Mouse (Mus musculus) left cerebral cortex, adult 11 months (tissue): ENCODE measurements around the gene Cd80.
"Not testable (repeated sequence)": the region's sequence is repeated elsewhere in the genome, so short reads cannot be mapped to it uniquely, and the experiment has no call there.

ENCODE experiments used
- DNase-seq: peaks from one replicate; pipeline ENCODE4 v3.0.0; 2022; ENCODE audit warnings: low spot score

Gene Cd80

DNA sequence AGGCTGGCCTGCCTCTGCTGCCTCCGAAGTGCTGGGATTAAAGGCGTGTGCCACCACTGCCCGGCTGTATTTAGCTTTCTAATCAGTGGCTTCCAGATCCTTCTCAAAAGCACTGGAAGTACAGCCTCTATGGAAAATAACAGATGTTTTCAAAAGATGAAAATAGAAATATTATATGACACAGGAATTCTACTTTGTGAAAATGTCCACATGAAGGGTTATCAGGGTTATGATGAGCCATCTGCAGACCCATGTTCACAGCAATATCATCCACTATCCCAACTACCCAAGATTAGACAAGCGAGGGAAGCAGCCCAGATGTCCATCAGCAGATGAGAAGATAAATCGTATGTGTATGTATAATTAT is 17.1 kb downstream of the Cd80 start:
- no peak for DNase-seq

DNA sequence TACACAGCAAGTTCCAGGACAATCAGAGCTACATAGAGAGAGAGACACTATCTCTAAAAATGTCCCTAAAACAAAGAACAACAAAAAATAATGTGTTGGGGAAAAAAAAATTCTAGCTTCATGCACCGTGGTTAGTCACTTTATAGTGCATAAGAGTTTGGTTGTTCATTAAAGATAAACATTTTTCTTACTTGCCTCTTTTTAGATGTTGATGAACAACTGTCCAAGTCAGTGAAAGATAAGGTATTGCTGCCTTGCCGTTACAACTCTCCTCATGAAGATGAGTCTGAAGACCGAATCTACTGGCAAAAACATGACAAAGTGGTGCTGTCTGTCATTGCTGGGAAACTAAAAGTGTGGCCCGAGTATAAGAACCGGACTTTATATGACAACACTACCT is 18.3 kb downstream of the Cd80 start:
- DNase-seq, result no peak

DNA sequence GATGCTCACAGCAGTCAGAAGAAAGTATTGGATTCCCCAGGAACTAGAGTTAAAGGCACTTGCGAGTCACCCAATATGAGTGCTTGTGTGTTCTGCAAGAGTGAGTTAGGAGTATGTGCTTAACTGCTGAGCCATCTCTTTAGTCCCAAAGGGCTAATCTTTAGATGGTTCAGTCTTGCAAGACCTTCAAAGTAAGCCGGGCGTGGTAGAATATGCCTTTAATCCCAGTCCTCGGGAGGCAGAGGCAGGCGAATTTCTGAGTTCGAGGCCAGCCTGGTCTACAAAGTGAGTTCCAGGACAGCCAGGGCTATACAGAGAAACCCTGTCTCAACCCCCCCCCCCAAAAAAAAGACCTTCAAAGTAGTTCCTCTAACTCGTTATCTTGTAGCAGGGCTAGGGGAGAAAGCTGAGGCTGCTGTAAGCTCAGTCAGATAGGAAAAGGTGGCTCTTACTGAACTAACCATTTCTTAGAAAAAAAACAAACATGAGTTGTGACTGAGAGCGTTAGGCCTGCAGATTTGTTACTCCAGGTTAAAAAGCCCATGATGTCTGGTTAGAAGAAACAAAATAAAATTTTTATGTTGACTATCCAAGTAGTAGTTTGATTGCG is 19.4 kb downstream of the Cd80 start:
- DNase-seq, result no peak

DNA sequence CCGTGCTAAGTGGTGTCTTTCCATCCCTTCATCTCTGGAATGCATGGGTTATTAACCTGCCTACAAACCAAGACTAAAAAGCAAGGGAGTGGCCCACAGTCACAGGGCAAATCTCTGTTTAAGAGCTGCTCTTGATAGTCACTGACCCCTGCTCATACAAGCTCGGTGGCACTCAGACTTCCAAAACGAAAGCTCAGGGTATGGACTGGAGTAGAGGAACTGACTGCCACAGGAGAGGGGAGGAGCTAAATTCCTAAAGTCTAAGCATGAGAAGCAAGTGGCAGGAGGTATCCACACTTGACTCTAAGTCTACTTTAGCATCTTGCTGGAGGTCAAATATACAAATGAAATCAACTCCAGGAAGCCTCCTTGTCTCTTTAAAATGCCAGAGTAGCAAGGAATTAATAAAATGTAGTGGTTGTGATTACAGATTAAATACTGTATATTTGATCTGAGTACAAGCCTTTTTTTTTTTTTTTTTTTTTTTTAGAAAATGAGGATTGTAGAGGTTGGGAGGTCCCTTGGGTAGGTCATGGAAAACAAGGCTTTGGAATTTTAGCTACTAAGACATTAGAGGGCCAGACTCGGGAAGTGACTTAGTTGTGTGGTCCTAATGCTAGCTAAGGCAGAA is 20.4 kb downstream of the Cd80 start:
- no peak for DNase-seq

DNA sequence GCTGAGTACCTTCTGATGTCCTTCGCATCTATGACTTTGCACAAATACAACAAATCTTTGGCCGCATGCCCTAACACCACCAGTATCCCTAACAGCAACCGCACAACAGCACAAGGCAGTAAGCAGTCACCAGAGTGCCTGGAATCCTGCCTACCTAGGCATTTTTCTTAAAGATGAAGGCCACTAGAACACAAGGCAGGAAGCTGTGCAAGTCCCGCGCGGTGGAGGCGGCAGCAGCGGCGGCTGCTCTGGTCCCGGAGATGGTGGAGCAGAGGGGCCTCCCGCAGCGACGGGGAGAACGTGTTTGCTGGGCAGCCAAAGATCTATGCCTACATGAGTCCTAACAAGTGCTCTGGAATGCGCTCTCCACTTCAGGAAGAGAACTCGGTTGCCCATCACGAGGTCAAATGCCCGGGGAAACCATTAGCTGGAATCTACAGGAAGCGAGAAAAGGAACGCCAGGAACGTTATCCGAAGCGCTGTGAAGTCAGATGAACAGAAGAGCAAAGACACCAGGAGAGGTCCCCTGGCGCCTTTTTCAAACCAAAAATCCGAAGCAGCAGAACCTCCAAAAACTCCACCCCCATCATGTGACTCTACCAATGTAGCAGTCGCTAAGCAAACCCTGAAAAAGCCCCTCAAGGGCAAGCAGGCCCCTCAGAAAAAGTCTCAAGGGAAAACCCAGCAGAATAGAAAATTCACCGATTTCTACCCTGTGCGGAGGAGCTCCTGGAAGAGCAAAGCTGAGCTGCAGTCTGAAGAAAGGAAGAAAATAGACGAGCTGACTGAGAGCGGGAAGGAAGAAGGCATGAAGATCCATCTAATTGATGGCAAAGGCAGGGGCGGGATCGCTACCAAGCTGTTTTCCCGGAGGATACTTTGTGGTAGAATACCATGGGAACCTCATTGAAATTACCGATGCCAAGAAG is 21.2 kb downstream of the Cd80 start:
- no peak for DNase-seq

DNA sequence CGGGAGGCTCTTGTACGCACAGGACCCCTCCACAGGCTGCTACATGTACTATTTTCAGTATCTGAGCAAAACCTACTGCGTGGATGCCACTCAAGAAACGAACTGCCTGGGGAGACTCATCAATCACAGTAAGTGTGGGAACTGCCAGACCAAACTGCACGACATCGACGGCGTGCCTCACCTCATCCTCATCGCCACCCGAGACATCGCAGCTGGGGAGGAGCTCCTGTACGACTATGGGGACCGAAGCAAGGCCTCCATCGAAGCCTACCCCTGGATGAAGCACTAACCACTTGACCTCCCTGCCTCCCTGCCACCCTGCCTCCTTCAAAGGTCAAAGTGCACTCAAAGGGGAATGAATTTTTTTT is 21.9 kb downstream of the Cd80 start:
- DNase-seq, result not testable (repeated sequence)

DNA sequence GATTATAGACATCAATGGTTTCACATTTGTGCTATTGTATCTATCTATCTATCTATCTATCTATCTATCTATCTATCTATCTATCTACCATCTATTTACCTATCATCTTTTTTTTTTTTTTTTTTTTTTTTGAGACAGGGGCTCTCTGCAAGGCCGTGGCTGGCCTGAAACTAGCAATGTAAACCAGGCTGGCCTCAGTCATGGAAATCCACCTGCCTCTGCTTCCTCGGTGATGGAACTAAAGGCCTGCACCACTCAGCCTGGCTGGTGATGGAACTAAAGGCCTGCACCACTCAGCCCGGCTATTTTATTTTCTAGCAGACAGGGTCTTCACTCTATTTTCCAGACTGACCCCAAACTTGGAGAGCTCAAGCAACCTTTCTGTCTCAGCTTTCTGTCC is 22.9 kb downstream of the Cd80 start:
- DNase-seq, result no peak

DNA sequence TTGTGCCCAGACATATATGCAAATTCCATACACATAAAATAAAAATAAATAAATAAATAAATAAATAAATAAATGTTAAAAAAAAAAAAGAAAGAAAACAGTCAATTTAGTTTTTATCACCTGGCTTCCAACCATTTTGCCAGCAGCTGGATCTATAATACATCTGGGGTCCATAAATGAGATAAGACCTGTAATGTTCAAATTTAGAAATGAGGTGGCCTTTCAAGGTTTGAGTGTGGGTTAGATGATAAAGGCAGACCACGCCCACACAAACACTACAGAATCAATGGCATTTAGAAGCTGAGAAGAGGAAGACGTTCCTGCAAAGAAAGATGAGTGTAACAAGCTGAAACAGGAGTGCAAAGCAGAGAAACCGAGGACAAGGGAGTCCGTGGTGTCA is 26.0 kb downstream of the Cd80 start:
- DNase-seq, result no peak

DNA sequence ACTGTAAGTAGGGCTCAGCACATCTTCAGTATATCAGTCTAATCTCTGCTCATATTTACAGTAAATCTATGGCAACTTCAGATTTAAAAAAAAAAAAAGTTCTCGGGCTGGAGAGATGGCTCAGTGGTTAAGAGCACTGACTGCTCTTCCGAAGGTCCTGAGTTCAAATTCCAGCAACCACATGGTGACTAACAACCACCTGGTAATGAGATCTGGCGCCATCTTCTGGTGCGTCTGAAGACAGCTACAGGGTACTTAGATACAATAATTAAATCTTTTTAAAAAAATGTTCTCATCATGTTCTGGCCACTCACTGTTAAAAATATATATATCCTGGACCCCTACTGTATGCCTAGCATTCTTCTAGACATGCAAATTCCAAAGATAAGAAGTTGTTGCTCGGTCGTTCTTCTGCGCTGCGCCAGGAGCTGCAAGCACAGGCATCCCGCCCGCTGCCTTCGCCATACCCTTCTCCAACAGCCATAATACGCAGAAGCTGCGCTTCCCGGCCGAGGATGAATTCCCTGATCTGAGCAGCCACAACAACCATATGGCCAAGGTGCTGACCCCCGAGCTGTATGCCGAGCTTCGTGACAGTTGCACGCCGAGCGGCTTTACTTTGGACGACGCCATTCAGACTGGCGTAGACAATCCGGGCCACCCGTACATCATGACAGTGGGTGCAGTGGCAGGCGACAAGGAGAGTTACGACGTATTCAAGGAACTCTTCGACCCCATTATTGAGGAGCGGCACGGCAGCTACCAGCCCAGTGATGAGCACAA is 27.6 kb downstream of the Cd80 start:
- DNase-seq, result no peak

DNA sequence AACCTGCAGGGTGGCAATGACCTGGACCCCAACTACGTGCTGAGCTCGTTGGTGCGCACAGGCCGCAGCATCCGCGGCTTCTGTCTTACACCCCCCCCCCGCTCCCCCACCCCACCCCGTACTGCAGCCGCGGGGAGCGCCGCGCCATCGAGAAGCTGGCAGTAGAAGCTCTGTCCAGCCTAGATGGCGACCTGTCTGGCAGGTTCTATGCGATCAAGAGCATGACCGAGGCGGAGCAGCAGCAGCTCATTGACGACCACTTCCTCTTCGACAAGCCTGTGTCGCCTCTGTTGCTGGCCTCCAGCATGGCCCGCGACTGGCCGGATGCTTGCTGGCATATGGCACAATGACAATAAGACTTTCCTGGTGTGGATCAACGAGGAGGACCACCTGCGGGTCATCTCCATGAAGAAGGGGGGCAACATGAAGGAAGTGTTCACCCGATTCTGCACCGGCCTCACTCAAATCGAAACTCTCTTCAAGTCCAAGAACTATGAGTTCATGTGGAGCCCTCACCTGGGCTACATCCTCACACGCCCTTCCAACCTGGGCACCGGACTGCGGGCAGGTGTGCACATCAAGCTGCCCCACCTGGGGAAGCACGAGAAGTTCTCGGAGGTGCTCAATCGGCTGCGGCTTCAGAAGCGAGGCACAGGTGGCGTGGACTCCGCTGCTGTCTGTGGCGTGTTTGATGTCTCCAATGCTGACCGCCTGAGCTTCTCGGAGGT is 28.4 kb downstream of the Cd80 start:
- DNase-seq, result no peak

DNA sequence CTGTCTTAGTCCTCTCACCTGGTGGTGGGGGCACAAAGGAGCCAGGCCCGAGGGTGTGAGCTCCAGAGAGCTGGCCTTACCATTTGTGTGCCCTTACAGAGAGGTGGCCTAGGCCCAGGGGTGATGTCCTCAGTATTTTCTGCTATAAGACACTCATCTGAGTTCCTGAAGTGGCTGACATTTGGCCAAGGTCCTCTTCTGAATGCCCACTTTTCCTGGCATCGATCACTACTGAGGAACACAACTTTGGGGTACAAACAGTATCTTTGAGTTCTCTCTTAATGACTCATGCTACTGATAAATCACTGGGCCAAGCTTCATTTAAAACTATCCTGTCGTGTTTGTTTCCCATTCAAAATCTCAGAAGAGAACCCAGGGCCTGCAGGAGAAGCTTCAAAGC is 37.2 kb downstream of the Cd80 start:
- no peak for DNase-seq

DNA sequence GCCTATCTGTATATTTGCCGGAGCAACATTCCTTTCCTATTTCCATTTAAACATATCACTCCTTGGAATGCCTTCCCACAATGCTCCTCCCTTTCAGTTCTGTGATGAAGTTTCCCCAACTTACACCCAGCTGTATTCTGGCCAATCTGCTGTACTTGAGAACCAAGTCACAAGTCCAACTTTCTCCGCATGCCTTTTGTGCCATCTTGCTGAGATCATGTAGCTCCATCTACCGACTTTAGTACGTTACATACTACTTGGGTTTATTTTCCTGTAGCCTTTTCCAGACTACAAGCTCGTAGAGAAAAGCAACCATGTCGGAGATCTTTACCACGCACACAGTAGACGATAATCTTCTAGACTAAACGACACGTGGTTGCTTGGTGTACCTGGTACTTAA is 38.5 kb downstream of the Cd80 start:
- DNase-seq, result no peak

DNA sequence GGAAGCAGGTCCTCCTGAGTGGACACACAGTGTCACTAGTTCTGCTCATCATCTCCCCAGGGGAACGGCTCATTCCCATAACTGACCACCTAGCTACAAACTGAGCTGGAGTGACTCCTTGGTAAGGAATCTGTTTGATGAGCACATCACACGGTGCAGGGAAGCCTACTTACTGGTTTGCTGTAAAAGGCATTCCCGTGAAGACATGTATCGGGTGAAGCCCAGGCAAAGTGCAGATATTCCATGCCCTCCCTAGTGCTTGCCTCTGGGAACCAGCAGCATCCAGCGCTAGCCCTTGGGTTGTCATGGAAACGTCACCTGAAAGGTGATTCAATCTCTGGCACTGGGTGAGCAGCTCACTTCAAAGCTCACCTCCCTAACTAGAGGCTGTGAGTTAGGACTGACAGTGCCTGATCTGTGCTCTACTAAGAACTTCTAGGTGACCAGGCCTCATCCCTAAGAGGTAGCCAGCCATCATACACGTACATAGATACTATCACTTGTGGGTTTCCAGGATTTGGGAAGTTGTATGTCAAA is 41.3 kb downstream of the Cd80 start:
- no peak for DNase-seq

DNA sequence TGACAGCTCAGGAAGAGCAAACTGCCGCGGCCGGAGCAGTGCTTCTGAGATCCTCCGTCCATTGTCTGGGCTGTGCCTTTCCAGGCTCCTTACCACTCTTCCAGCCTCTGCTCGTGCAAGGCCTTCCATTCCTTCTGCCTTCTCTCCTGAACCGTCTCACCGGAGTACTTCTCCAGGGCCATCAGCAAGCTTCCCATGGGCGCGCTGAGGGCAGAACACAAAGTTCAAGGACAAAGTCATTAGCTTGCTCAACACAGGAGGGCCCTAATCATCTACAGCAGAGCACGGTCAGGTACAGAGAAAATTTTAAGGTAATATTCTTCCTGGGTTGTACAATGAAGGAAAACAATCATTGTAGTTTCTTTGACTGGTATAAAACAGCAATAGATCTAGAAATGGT is 47.1 kb downstream of the Cd80 start:
- DNase-seq, result no peak

DNA sequence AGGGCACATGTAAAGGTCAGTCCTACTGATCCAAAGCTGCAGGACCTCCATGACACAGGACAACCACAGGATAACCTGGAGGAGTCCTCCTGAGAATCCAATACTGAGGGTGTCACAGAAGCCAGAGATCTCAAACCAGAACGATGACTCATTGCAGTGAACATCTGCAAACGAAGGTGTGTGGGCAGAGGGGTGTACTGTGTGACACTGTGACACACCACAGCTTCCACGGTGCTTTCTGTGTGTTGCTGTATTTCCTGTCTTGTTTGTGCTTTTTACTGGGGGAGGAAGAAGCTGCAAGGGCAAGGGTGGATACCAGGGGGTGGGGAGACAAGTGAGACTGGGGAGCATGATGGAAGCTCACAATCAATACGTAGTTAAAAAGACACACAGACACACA is 48.2 kb downstream of the Cd80 start:
- DNase-seq, result no peak

DNA sequence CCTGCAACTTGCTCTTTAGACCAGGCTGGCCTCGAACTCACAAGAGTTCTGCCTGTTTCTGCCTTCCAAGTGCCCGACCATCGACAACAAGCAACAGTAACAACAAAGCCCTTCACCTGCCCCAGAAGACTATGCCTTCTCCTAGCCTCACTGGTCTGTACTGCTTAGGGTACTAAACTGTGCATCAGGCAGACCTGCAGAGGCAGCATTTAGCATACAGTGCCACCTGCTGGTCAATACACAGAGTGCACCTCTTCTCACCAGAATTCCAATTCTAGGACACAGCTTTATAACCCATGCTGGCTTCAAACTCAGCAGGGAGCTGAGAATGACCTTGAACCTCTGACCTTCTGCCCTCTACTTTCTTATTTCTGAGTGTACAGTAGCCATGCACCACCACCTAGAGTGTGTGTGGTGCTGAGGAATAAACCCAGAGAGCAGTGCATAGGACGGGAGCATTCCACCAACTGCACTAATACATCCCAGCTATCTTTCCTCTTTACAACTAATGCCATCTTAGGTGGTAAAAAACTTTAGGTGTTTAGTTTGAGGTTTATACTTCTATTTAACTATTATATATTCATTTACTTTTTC is 50.8 kb downstream of the Cd80 start:
- peak; percentile 59 for DNase-seq

DNA sequence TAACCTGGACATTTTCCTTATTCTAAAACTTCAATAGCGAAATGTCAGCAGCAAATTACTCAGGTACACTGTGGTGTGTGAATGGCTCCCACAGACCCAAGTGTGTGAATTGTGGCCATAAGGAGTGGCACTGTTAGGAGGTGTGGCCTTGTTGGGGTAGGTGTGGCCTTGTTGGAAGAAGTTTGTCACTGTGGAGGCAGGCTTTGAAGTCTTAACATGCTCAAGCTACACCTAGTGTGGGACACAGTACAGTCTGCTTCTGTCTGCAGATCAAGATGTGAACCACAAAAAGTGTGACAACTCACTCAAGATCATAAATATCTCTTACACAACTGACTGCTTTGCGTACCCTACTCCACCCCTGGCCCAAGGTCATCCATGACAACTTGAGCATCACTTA is 55.5 kb downstream of the Cd80 start:
- no peak for DNase-seq

DNA sequence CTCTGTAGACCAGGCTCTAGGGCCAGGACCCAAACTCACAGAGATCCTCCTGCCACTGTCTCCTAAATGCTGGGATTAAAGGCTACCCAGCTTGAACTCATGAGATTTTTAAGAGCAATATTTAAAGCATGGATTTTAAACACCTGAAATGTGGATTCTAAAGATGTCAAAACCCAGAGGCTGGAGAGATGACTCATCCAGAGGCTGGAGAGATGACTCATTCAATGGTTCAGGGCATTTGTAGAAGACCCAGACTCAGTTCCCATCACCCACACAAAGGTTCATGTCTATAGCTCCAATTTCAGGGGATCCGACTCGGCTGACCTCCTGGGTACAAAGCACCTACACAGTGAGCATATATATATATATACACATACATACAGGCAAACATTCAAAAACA is 63.8 kb downstream of the Cd80 start:
- DNase-seq, result no peak

DNA sequence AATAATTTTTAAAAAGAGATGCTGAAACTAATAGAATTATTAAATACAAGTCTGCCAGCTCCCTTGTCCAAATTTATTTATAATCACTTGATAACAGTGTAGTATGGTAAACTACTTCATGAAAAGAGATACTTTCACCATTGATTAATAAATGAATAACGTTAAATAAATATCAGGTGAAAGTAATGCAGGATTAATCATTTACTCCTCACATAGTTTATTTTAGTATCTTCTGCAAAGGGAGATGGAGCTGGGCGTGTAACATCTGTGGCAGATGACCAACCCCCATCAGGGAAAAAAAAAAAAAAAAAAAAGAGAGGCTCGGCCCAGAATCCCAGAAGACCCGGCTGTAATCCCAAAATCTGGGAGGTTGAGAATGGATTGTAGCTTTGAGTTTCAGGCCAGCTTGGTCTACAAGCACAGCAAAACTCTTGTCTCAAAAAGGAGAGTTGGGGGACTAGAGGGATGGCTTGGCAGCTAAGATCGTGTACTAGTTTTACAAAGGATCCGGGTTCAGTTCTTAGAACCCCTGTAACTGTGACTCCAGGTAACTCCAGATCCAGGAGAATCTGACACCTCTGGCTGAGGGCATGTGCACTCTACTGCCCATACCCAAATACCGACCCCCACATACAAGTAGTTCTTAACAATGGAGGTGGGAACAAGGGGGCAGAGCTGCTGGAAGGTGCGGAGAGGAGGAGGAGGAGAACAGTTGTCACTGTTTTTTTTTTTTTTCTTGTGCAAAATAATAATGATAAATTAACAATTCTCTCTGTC is 66.0 kb downstream of the Cd80 start:
- DNase-seq, result no peak
